Mouse (Mus musculus): ENCODE measurements around the gene Braf. TPM values are rescaled to one million over a fixed set of nuclear protein-coding genes. Genes with fewer than 3 reads are reported as not detected.
"Not testable (repeated sequence)": the region's sequence is repeated elsewhere in the genome, so short reads cannot be mapped to it uniquely, and the experiment has no call there.

Braf gene
- 21.6 and 23.7 TPM in 2 replicates for polyA plus RNA-seq (2015; fragmentation: Nextera tagmentation; extraction: Ambion mirVana)

DNA sequence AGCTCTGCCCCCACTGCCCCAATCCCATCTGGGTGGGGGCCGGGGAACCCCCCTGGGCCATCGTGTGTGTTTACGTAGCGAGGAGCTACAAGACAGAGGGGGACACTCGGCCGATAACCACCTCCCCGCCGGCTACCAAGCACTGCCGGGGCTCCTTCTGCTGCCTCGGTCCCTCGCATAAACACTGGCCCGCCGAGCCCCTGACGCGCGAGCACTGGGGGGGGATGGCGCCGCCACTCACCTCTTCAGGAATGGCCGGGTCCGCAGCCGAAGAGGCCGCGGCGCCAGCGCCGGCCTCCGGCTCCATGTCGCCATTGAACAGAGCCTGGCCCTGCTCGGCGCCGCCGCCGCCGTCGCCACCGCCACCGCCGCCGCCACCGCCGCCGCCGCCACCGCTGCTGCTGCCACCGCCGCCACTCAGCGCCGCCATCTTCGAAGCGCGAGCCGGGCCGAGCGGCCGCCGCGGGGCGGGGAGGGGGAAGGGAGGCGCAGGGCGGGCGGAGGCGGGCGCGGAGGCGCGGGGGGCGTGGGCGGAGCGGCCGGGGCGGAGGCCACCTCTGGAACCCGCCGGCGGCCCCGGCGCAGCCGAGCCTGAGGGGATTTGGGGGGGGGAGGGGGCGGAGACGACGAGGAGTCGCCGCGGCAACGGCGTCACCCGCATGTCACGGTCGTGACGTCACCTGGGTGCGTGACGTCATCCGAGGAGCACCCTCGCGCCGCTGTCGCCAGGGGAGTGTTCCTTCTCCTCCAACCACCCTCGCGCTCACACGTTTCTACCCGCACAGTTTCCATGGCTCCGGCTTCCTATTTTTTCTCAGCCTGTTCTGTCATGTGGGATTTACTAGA lies at the start of gene Braf:
Gene Braf (minus strand): TSS at position 598 of the 846 bp plus-strand sequence.
- Histone ChIP-seq H3K9ac (replicated peaks) (peak within 1 kb of the TSS; percentile 98), H3K27ac (replicated peaks) (peak within 1 kb of the TSS; percentile 97), H3K4me2 (replicated peaks) (peak within 1 kb of the TSS; percentile 87), H3K4me3 (peak within 1 kb of the TSS; percentile 96), H3K36me3 (no peaks in the 10 kb centered on the region), H3K27me3 (no peaks in the 10 kb centered on the region), H3K4me1 (peaks cover 32% of the 10 kb centered on the region), H3K9me3 (no peaks in the 10 kb centered on the region)
- under 1% methylated on average over 79 of the region's 101 CpGs for WGBS
- peak; percentile 92 for ATAC-seq (replicated peaks)

DNA sequence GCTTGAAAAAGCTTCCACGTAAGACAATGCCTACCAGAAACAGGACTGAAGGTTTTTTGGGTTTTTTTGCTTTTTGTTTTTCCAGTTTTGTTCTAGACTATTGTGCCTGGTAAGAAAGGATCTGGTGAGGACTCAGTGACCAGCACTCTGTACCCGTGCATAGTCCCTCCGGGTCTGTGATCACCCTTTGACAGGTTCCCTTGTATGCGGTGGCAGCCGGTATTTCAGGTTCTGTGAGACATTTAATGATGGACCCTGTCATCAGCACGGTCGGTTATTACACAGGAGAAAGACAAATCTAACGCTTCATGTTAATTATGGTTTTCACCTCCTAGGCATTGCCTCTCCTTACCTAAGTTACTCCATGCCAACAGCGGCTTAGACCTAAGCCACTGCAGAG lies 49.8 kb upstream of the Braf start:
- Histone ChIP-seq H3K4me2 (replicated peaks) (no peak overlapping the region), H3K27me3 (no peaks in the 10 kb centered on the region), H3K9ac (replicated peaks) (no peak overlapping the region), H3K36me3 (no peaks in the 10 kb centered on the region), H3K27ac (replicated peaks) (no peak overlapping the region), H3K4me1 (no peaks in the 10 kb centered on the region), H3K9me3 (no peaks in the 10 kb centered on the region), H3K4me3 (no peak overlapping the region)
- no peak for ATAC-seq (replicated peaks)
- 88% methylated on average over 9 of the region's 9 CpGs for WGBS

DNA sequence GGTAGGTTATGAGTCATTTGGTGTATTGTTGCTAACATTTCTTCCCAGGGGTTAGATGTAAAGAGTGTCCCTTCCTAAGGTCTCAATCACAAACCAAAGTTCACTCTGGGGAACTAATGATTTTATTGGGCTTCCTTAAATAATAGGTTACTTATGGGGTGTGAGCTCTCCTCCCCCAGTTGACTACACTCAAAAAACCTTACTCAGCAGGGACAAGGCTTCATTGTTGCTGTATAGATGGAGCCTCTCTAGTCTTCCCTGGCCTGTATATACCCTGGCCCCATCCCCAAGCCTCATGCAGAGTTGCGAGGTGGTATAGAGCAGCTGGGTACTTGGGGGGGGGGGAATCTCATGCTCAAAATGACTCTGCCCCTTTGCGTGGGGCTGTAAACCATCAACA lies 32.0 kb upstream of the Braf start:
- WGBS: 90% methylated on average over 2 of the region's 2 CpGs

DNA sequence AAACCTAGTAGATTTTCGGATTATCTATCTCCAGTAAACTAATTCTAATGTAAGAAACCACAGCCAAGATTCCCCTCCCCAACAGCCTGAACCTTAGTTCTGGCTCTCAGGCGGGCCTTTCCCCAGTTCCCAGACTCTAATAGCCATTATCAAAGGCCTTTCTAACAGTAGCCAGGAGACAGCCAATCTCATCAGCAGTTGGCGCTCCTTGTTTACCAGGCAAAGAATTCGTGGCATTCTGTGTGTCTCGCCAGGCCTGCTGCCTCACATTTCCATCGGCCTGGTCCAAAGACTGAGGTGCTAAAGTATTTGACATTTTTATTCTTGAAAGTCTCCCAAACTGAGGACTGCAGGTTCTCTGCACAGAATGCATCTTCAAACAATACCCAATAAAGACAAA lies 24.6 kb upstream of the Braf start:
- no peaks in the 10 kb centered on the region for H3K36me3 ChIP-seq
- H3K27ac ChIP-seq (replicated peaks): no peak overlapping the region
- no peak overlapping the region for H3K4me2 ChIP-seq (replicated peaks)
- no peak overlapping the region for H3K4me3 ChIP-seq
- H3K9ac ChIP-seq (replicated peaks): no peak overlapping the region
- H3K4me1 ChIP-seq: 0 out of 2 replicates have a peak, but pooled peaks cover 13% of the 10 kb centered on the region
- no peaks in the 10 kb centered on the region for H3K27me3 ChIP-seq
- ATAC-seq (replicated peaks): no peak
- H3K9me3 ChIP-seq: no peaks in the 10 kb centered on the region
- 14% methylated on average over 6 of the region's 6 CpGs for WGBS

More for the DNA sequence above, 32.0 kb upstream of the Braf start:
- no peak for ATAC-seq (replicated peaks)
- no peaks in the 10 kb centered on the region for H3K36me3 ChIP-seq
- H3K27ac ChIP-seq (replicated peaks): no peak overlapping the region
- no peak overlapping the region for H3K4me2 ChIP-seq (replicated peaks)
- H3K27me3 ChIP-seq: no peaks in the 10 kb centered on the region
- H3K9ac ChIP-seq (replicated peaks): no peak overlapping the region
- H3K4me1 ChIP-seq: no peaks in the 10 kb centered on the region
- no peak overlapping the region for H3K4me3 ChIP-seq
- H3K9me3 ChIP-seq: no peaks in the 10 kb centered on the region

DNA sequence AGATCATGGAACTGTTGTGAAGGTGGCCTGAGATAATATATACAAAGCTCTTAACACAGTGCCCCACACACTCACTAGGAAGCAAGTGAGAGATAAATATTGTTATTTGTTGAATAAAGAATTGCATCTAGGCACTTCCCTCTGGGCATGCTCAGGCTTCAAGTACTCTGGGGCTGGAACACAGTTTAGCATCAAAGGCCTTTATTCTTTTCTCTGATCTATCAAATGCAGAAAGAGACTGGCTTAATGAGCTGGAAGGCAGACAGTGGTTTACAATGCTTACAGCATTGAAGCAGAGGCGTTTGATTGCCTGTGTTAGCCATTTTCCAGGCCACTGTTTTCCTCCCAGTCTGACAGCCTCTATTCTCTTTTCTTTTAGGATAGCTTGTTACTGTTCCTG lies 21.8 kb upstream of the Braf start:
- WGBS: 2% methylated on average over 1 of the region's 1 CpGs
- Histone ChIP-seq H3K4me3 (no peak overlapping the region), H3K9me3 (no peaks in the 10 kb centered on the region), H3K36me3 (no peaks in the 10 kb centered on the region), H3K9ac (replicated peaks) (no peak overlapping the region), H3K4me1 (0 out of 2 replicates have a peak, but pooled peaks cover 13% of the 10 kb centered on the region), H3K27me3 (no peaks in the 10 kb centered on the region), H3K27ac (replicated peaks) (peak overlapping the region; percentile 13; the same call in 1 of the 2 replicates), H3K4me2 (replicated peaks) (no peak overlapping the region)
- ATAC-seq (replicated peaks): 0 out of 2 replicates have a peak, but pooled peaks have one; percentile 32

DNA sequence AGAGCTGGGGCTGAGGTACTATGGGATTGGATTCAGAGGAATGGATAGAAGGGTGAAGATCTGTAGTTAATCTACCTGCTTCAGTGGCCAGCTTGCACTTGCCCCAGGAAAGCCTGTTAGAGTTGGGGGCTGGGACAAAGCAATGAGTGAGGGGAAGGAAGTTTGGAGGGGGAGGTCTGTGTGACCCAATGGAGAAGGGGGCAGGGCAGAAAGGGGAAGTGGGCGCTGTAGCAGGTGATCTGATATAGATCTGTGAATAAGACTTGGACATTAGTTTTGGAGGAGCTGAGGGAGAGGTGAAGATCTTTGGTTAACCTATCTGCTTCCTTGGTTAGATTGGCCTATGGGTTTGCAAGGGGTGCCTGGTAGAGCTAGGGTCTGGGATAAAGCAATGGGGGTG lies 20.2 kb upstream of the Braf start:
- no peak overlapping the region for H3K27ac ChIP-seq (replicated peaks)
- H3K9me3 ChIP-seq: no peaks in the 10 kb centered on the region
- no peak overlapping the region for H3K9ac ChIP-seq (replicated peaks)
- H3K36me3 ChIP-seq: no peaks in the 10 kb centered on the region
- H3K4me3 ChIP-seq: no peak overlapping the region
- H3K4me1 ChIP-seq: 0 out of 2 replicates have a peak, but pooled peaks cover 13% of the 10 kb centered on the region
- no peaks in the 10 kb centered on the region for H3K27me3 ChIP-seq
- ATAC-seq (replicated peaks): no peak
- no peak overlapping the region for H3K4me2 ChIP-seq (replicated peaks)
- 90% methylated on average over 1 of the region's 1 CpGs for WGBS

DNA sequence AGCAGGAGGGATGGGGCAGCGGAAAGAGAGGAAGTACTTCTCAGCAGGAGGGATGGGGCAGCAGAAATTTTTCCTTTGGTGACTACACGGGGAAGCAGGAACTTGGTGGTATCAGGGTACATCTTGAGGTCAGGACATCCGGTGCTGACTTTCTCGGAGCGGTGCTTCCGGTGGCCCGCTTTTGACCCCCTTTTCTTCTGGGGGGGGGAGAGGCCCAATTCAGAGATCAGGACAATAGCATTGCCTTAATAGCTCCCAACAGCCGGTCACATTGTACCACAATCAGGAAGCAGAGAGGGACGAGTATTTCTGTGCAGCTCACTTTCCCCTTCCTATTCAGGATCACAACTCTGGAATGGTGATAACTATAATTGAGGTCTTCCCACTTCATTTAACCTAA lies 14.4 kb upstream of the Braf start:
- H3K27me3 ChIP-seq; H3K9me3 ChIP-seq; ATAC-seq (replicated peaks); H3K4me1 ChIP-seq; H3K36me3 ChIP-seq; H3K4me3 ChIP-seq; H3K9ac ChIP-seq (replicated peaks); H3K4me2 ChIP-seq (replicated peaks); H3K27ac ChIP-seq (replicated peaks): not testable (repeated sequence)
- WGBS: 84% methylated on average over 9 of the region's 9 CpGs

DNA sequence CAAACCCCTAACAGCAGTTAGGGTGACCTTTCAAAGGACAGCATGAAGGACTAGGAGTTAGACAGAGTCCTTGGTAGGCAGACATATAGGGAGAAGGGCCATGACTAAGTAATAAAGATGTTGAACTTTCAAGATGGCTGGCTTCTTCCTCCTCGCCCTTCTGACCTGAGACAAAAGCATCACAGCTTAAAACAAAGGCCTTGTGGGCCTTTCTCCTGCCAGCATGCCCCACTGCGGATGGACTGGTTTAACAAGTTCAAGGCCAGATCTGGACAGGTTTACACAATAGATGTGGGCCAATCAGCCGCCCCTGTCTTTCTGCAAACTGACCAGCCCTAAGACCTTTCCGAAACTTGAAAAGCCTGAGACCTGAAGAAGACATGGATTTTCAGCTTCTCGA lies 2.8 kb upstream of the Braf start:
- Histone ChIP-seq H3K4me2 (replicated peaks) (no peak overlapping the region), H3K4me3 (no peak overlapping the region), H3K36me3 (no peaks in the 10 kb centered on the region), H3K27ac (replicated peaks) (no peak overlapping the region), H3K27me3 (no peaks in the 10 kb centered on the region), H3K9me3 (no peaks in the 10 kb centered on the region), H3K4me1 (peaks cover 12% of the 10 kb centered on the region), H3K9ac (replicated peaks) (no peak overlapping the region)
- WGBS: 84% methylated on average over 5 of the region's 5 CpGs
- ATAC-seq (replicated peaks): no peak

DNA sequence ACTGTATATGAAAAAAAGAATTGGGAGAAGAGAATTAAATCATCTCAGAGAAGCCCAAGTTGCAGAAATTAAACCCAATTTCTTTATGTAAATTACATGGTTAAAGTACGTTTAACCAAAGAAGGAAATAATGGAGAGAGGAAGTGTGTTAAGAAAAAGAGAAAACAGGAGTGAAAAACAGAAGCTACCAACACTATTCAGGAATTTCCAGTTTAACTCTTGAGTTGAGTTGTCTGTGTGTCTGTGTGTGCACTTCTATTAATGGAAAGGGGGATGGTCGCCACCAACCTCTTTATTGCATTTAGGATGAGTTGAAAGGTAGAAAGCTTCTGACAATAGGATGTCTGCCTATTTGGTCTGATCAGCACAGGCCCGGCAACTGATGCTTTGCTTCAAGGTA lies 886 bp upstream of the Braf start:
- H3K9ac ChIP-seq (replicated peaks): no peak overlapping the region
- no peak overlapping the region for H3K4me3 ChIP-seq
- no peaks in the 10 kb centered on the region for H3K36me3 ChIP-seq
- 76% methylated on average over 3 of the region's 3 CpGs for WGBS
- H3K9me3 ChIP-seq: no peaks in the 10 kb centered on the region
- H3K4me2 ChIP-seq (replicated peaks): no peak overlapping the region
- no peaks in the 10 kb centered on the region for H3K27me3 ChIP-seq
- peaks cover 23% of the 10 kb centered on the region for H3K4me1 ChIP-seq
- no peak for ATAC-seq (replicated peaks)
- H3K27ac ChIP-seq (replicated peaks): no peak overlapping the region

DNA sequence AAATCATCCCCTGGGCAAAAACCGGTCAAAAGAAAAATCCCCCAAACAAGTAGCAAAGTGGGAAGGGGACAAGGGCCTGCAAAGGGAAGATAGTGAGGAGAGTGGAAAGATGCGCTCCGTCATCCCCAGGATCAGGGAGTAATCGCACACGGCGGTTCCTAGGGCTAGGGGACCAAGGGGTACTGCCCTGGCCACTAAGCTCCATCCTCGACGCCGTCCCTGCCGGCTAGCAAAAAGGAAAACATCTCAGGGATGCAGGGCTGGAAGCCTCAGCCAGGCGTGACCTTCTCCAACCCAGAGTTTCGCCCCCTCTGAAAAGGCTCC lies 759 bp downstream of the Braf start:
- H3K4me2 ChIP-seq (replicated peaks): peak overlapping the region; percentile 87
- peak; percentile 61 for ATAC-seq (replicated peaks)
- H3K36me3 ChIP-seq: no peaks in the 10 kb centered on the region
- peak overlapping the region; percentile 96 for H3K4me3 ChIP-seq
- H3K9ac ChIP-seq (replicated peaks): peak overlapping the region; percentile 98
- peak overlapping the region; percentile 97 for H3K27ac ChIP-seq (replicated peaks)
- no peaks in the 10 kb centered on the region for H3K9me3 ChIP-seq
- H3K4me1 ChIP-seq: peaks cover 32% of the 10 kb centered on the region
- no peaks in the 10 kb centered on the region for H3K27me3 ChIP-seq
- WGBS: under 1% methylated on average over 12 of the region's 12 CpGs

DNA sequence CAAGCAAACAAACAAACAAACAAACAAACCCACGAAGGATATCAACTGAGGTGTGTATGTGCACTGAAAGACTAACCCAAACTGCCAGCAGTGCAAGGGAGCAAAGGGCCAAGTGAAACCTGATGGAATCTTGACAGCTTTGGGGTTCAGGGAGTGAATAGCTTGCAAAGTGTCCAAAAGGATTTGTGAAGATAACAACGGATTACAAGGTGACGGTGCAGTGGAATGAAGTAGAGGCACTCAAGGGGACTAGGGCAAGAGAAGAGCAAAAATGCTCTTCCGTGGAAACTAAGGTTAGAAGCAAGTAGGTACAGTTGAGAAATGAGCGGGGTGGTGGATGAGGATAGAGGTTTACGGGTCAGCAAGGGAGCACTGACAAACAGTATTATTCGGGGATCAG lies 1.2 kb downstream of the Braf start:
- no peaks in the 10 kb centered on the region for H3K27me3 ChIP-seq
- H3K4me3 ChIP-seq: peak overlapping the region; percentile 96
- peak overlapping the region; percentile 97; the same call in 1 of the 2 replicates for H3K27ac ChIP-seq (replicated peaks)
- under 1% methylated on average over 7 of the region's 7 CpGs for WGBS
- peak overlapping the region; percentile 87 for H3K4me2 ChIP-seq (replicated peaks)
- no peaks in the 10 kb centered on the region for H3K36me3 ChIP-seq
- no peak for ATAC-seq (replicated peaks)
- peaks cover 32% of the 10 kb centered on the region for H3K4me1 ChIP-seq
- H3K9ac ChIP-seq (replicated peaks): peak overlapping the region; percentile 98
- no peaks in the 10 kb centered on the region for H3K9me3 ChIP-seq

DNA sequence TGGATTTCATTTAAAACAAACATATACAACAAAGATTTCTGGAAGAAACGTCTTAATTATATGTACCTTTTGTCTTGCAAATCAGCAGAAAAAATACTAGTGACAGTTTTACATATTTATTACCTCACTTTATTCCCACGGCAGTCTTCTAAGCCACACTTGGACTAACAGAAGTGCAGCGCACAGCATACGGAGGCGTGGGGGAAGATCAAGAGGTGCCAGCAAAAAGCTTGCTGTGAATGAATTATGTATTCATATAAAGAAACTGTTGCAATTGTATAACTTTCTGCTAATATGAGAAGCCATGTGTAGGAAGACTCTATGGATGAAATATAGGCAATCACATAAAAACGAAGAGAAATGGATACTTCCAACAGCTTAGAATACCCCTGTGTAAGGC lies 6.7 kb downstream of the Braf start:
- Histone ChIP-seq H3K4me3 (no peak overlapping the region), H3K4me2 (replicated peaks) (no peak overlapping the region), H3K4me1 (peaks cover 27% of the 10 kb centered on the region), H3K27ac (replicated peaks) (no peak overlapping the region), H3K36me3 (no peaks in the 10 kb centered on the region), H3K9me3 (no peaks in the 10 kb centered on the region), H3K9ac (replicated peaks) (no peak overlapping the region), H3K27me3 (no peaks in the 10 kb centered on the region)
- WGBS: 77% methylated on average over 6 of the region's 6 CpGs
- no peak for ATAC-seq (replicated peaks)

DNA sequence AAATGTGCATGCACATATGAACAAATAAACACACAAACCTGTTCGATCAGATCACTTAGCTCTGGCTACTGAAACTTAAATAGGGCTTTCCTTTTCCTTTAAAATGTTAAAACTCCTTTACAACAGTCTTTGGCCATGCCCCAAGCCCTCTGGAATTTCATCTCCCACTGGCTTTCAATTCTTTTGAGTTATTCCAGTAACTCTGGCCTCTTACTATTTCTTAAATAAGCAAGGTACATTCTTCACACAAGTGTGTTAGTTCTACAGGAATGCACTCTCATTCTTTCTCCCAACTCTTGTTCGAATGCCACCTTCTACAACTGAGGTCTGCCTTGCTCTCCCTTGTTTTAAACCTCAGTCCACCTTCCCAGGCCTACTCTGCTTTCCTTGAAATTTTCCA lies 8.2 kb downstream of the Braf start:
- no peak overlapping the region for H3K9ac ChIP-seq (replicated peaks)
- WGBS: 84% methylated on average over 2 of the region's 2 CpGs
- no peak overlapping the region for H3K27ac ChIP-seq (replicated peaks)
- peaks cover 16% of the 10 kb centered on the region for H3K4me1 ChIP-seq
- no peaks in the 10 kb centered on the region for H3K27me3 ChIP-seq
- no peaks in the 10 kb centered on the region for H3K9me3 ChIP-seq
- ATAC-seq (replicated peaks): no peak
- H3K4me2 ChIP-seq (replicated peaks): no peak overlapping the region
- H3K36me3 ChIP-seq: no peaks in the 10 kb centered on the region
- no peak overlapping the region for H3K4me3 ChIP-seq

Measured in forebrain, embryonic 15.5 days (tissue).